Mouse (Mus musculus) heart, embryonic 16.5 days (tissue): ENCODE measurements around the gene Ankrd9. TPM values are rescaled to one million over a fixed set of nuclear protein-coding genes. Genes with fewer than 3 reads are reported as not detected.

Source experiments
- ATAC-seq: fragments of 200-750 bp; cut with Nextera tagmentation; replicated peaks from 2 replicates; pipeline ENCODE4 v1.8.0; 2017; ENCODE audit warnings: moderate number of reproducible peaks; ENCODE audit not compliant: insufficient read depth, low FRiP score; ENCODE audit errors: extremely low read depth
- H3K27ac ChIP-seq: fragments of 300-500 bp; sonication (generic); 2 replicates; pipeline ENCODE4 v1.5.1; 2014; ENCODE audit warnings: mild to moderate bottlenecking, low read length, control low read depth, moderate library complexity
- H3K27me3 ChIP-seq: fragments of 300-500 bp; sonication (generic); 2 replicates; pipeline ENCODE4 v1.6.1; 2014; ENCODE audit warnings: low read length, mixed read lengths; ENCODE audit not compliant: control insufficient read depth, insufficient read depth
- H3K36me3 ChIP-seq: fragments of 300-500 bp; sonication (generic); 2 replicates; pipeline ENCODE4 v1.6.1; 2014; ENCODE audit not compliant: control insufficient read depth, insufficient read depth
- H3K4me1 ChIP-seq: fragments of 300-500 bp; sonication (generic); 2 replicates; pipeline ENCODE4 v1.6.1; 2014; ENCODE audit warnings: low read length, mixed read lengths; ENCODE audit not compliant: control insufficient read depth, insufficient read depth
- H3K4me2 ChIP-seq: fragments of 300-500 bp; sonication (generic); 2 replicates; pipeline ENCODE4 v1.6.1; 2014; ENCODE audit warnings: low read depth, mild to moderate bottlenecking, control low read depth, low read length
- H3K4me3 ChIP-seq: fragments of 300-500 bp; sonication (generic); 2 replicates; pipeline ENCODE4 v1.5.1; 2014; ENCODE audit warnings: mild to moderate bottlenecking, control low read depth, low read length
- H3K9ac ChIP-seq: fragments of 300-500 bp; sonication (generic); 2 replicates; pipeline ENCODE4 v1.6.1; 2014; ENCODE audit warnings: low read length, control low read depth
- H3K9me3 ChIP-seq: fragments of 300-500 bp; sonication (generic); replicated peaks from 2 replicates; pipeline ENCODE4 v1.6.1; 2016; ENCODE audit warnings: low read length; ENCODE audit not compliant: control insufficient read depth
- WGBS: fragments of 180-500 bp; shearing (Covaris S2); extraction: QIAGEN DNeasy Blood & Tissue Kit; methylation state at CpG from one replicate; pipeline ENCODE4 v1.1.7; 2014; 5-methylcytosine and 5-hydroxymethylcytosine counted together
- polyA plus RNA-seq: library from polyadenylated mRNA; unstranded; fragments of >200 nt; fragmentation: Nextera tagmentation; extraction: Ambion mirVana; gene quantifications from 2 replicates; pipeline ENCODE4 v1.2.1, GENCODE M21; 2015

The Ankrd9 gene
- polyA plus RNA-seq, 1 experiment from 2014 or later: 22.0 TPM

- ATAC-seq: no peak
- Histone ChIP-seq H3K27ac (no peak overlapping the region), H3K9me3 (no peaks in the 10 kb centered on the region), H3K4me1 (no peaks in the 10 kb centered on the region), H3K4me3 (no peak overlapping the region), H3K36me3 (no peaks in the 10 kb centered on the region), H3K4me2 (no peak overlapping the region), H3K9ac (no peak overlapping the region), H3K27me3 (no peaks in the 10 kb centered on the region)
- 64% methylated on average over 8 of the region's 8 CpGs for WGBS
Measured at GRCm38 (mm10) chr12:110983714-110984113, 4.9 kb upstream of the Ankrd9 start.

DNA sequence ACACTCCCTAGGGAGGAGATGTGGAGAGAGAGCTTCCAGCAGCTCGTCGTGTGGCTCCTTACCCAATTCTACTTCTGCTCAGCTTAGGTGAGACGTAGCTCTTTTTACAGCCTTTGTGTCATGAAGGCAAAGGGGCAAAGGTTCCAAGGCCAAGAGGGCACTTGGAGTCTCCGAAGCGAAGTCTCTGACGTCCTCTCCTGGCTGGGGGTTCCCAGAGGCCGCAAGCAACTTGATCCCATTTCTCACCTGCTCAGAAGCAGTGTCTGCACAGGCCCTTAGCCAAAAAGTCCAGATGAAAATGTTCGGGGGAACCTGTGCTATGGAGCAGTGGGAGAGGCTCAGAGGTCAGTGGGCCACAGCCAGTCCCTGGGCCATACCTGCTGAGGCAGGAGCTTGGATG, 4.2 kb upstream of the Ankrd9 start:
- H3K9ac ChIP-seq: no peak overlapping the region
- H3K27ac ChIP-seq: no peak overlapping the region
- H3K4me2 ChIP-seq: no peak overlapping the region
- no peaks in the 10 kb centered on the region for H3K9me3 ChIP-seq
- WGBS: 88% methylated on average over 8 of the region's 8 CpGs
- H3K36me3 ChIP-seq: no peaks in the 10 kb centered on the region
- H3K4me3 ChIP-seq: no peak overlapping the region
- H3K27me3 ChIP-seq: no peaks in the 10 kb centered on the region
- H3K4me1 ChIP-seq: peaks cover 3% of the 10 kb centered on the region; the same call in 1 of the 2 replicates
- ATAC-seq: no peak

DNA sequence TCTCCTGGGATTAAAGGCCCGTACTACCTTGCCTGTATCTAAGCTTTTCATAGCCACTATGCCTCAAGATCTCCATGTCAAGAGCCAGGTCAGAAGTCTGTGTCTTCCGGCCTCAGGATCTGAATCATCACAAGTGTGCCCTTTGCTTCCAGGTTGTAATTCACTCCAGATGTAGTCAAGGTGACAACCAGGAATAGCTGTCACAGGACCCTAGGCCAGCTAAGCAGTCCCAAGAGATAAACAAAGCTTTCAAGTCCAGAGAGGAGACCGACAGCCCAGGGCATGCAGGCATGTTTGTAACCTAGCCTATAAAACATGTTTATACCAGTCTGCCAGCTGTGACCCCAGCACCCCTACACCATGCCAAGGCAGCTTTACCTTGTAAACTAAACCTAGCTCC, 2.9 kb upstream of the Ankrd9 start:
- peaks cover 3% of the 10 kb centered on the region; the same call in 1 of the 2 replicates for H3K36me3 ChIP-seq
- 73% methylated on average over 3 of the region's 3 CpGs for whole genome bisulfite sequencing
- no peak overlapping the region for H3K4me2 ChIP-seq
- no peaks in the 10 kb centered on the region for H3K27me3 ChIP-seq
- no peak for ATAC-seq
- H3K9ac ChIP-seq: no peak overlapping the region
- H3K4me1 ChIP-seq: peaks cover 9% of the 10 kb centered on the region; the same call in 1 of the 2 replicates
- no peak overlapping the region for H3K27ac ChIP-seq
- no peak overlapping the region for H3K4me3 ChIP-seq
- no peaks in the 10 kb centered on the region for H3K9me3 ChIP-seq

DNA sequence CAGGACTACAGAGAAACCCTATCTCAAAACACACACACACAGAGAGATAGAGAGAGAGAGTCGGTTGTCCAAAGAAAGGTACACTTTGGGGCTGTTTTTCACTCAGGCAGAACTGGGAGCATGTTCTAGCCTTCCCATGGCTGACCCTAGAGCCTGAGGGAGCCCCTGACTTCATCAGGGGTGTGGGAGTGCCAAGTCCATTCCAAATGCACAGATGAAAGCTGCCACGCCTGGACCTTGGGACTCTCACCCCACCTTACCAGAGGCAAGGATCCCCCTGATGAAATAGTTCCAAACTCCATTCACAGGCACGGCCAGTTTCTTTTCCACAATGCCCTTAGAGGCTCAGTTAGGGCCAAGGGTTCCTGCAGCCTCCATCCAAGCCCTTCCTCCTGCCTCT, 968 bp upstream of the Ankrd9 start:
- Histone ChIP-seq H3K4me1 (peaks cover 9% of the 10 kb centered on the region; the same call in 1 of the 2 replicates), H3K27me3 (no peaks in the 10 kb centered on the region), H3K4me2 (no peak overlapping the region), H3K36me3 (peaks cover 16% of the 10 kb centered on the region; the same call in 1 of the 2 replicates), H3K27ac (no peak overlapping the region), H3K9me3 (no peaks in the 10 kb centered on the region), H3K4me3 (no peak overlapping the region), H3K9ac (no peak overlapping the region)
- ATAC-seq: no peak
- 77% methylated on average over 3 of the region's 3 CpGs for WGBS

GRCm38 (mm10) chr12:110977896-110978606, 789 bp downstream of the Ankrd9 start:
- no peaks in the 10 kb centered on the region for H3K9me3 ChIP-seq
- H3K4me2 ChIP-seq: peak overlapping the region; percentile 97
- ATAC-seq: no peak
- peak overlapping the region; percentile 95 for H3K27ac ChIP-seq
- 40% methylated on average over 14 of the region's 14 CpGs for WGBS
- peak overlapping the region; percentile 90 for H3K9ac ChIP-seq
- H3K27me3 ChIP-seq: no peaks in the 10 kb centered on the region
- H3K36me3 ChIP-seq: peaks cover 20% of the 10 kb centered on the region
- peak overlapping the region; percentile 85 for H3K4me3 ChIP-seq
- peaks cover 13% of the 10 kb centered on the region for H3K4me1 ChIP-seq

DNA sequence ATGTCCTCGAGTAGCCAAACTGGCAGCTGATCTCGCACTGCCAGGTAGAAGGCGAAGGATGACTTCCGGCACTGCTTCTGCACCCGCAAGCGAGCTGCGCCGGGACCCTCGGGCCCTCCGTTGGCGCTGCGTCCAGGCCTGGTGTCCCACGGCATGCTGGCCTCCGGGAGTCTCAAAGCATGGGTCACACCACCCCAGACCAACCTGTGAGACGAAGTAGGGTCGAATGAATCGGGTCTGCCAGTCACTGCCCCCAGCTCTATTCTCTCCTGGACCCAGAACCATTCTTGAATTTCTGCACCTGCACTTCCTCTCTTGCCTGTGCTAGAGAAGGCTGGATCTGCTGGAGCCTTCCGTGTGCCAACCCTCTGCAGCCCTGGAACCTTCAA, 1.5 kb downstream of the Ankrd9 start:
- no peak for ATAC-seq
- H3K36me3 ChIP-seq: peaks cover 24% of the 10 kb centered on the region
- WGBS: 91% methylated on average over 18 of the region's 18 CpGs
- H3K9me3 ChIP-seq: no peaks in the 10 kb centered on the region
- H3K4me3 ChIP-seq: no peak overlapping the region
- peak overlapping the region; percentile 97; the same call in 1 of the 2 replicates for H3K4me2 ChIP-seq
- H3K9ac ChIP-seq: no peak overlapping the region
- H3K27me3 ChIP-seq: no peaks in the 10 kb centered on the region
- no peak overlapping the region for H3K27ac ChIP-seq
- peaks cover 13% of the 10 kb centered on the region for H3K4me1 ChIP-seq

DNA sequence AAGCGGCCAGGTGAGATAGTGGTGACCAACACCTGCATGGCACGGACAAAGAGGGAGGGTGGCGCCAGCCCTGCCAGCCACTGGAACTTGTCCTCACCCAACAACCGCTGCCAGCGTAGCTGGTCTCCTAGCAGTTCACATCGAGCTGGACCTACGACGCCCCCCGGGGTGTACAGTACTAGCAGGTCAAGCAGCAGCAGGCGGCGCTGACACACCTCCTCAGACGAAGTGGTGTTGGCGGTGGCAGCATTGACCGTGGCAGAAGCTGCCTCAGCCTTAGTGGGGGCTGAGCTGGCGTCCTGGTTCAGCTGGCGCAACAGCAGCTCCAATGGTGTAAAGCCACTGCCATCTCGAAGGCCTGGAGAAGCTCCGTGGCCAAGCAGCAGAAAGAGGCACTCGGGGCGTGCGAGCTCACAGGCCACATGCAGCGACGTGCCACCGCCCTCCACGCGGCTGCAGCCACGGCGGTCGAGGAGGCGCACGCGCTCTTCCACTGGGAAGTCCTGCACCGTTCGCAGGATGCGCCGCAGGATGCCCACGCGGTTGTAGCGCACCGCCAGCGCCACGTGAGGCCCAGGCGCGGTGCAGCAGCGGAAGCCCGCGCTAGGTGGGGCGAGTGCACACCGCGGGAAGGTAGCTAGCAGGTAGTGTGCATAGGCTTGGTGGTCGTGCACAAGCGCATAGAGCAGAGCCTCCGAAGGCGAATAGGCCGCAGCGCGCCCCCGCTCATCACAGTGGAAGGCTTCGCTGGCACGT, 2.1 kb downstream of the Ankrd9 start:
- no peak overlapping the region for H3K4me2 ChIP-seq
- no peaks in the 10 kb centered on the region for H3K9me3 ChIP-seq
- no peaks in the 10 kb centered on the region for H3K27me3 ChIP-seq
- ATAC-seq: no peak
- H3K27ac ChIP-seq: no peak overlapping the region
- H3K36me3 ChIP-seq: peaks cover 24% of the 10 kb centered on the region
- no peak overlapping the region for H3K4me3 ChIP-seq
- WGBS: 86% methylated on average over 60 of the region's 60 CpGs
- peaks cover 13% of the 10 kb centered on the region for H3K4me1 ChIP-seq
- H3K9ac ChIP-seq: no peak overlapping the region

GRCm38 (mm10) chr12:110975838-110976468, 2.9 kb downstream of the Ankrd9 start:
- Histone ChIP-seq H3K4me3 (no peak overlapping the region), H3K36me3 (peaks cover 24% of the 10 kb centered on the region)

DNA sequence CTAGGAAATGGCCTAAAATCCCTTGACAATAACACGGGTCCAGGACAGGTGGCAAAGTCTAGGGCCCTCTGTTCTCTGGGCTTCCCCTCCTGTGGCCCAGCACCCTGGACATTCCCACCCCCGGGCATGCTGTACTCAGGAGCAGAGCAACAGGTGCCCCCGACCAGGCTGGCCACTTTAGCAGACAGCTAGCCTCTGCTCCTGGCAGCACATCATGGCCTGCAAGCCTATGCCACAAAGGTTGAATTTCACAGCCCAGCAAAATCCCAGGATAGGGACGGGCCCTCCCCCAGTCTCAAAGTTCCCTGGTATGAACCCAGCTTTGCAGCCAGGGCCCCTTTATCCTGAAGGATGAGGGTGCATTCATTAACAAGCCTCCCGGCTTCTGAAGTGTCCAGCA, 3.5 kb downstream of the Ankrd9 start:
- Histone ChIP-seq H3K9me3 (no peaks in the 10 kb centered on the region), H3K27me3 (no peaks in the 10 kb centered on the region), H3K4me3 (no peak overlapping the region), H3K9ac (no peak overlapping the region), H3K4me2 (no peak overlapping the region), H3K27ac (no peak overlapping the region), H3K36me3 (peaks cover 24% of the 10 kb centered on the region), H3K4me1 (peaks cover 13% of the 10 kb centered on the region)
- WGBS: 91% methylated on average over 5 of the region's 5 CpGs
- ATAC-seq: no peak

More at GRCm38 (mm10) chr12:110975838-110976468, 2.9 kb downstream of the Ankrd9 start:
- H3K27me3 ChIP-seq: no peaks in the 10 kb centered on the region
- ATAC-seq: no peak
- no peaks in the 10 kb centered on the region for H3K9me3 ChIP-seq
- WGBS: 81% methylated on average over 4 of the region's 4 CpGs
- no peak overlapping the region for H3K9ac ChIP-seq
- H3K4me2 ChIP-seq: no peak overlapping the region
- peaks cover 13% of the 10 kb centered on the region for H3K4me1 ChIP-seq
- no peak overlapping the region for H3K27ac ChIP-seq
